Mouse (Mus musculus) megakaryocyte, embryonic 14.5 days (primary cell): ENCODE data around the gene Hmcn1.

Experiments
- FLI1 ChIP-seq: IDR thresholded peaks from 2 replicates; pipeline ENCODE4 v1.6.1; 2012; ENCODE audit warnings: low read length, inconsistent platforms, mixed read lengths
- GATA1 ChIP-seq: IDR thresholded peaks from 3 replicates; pipeline ENCODE4 v1.6.1; 2012; ENCODE audit warnings: mixed read lengths, low read length, inconsistent platforms, borderline replicate concordance

DNA sequence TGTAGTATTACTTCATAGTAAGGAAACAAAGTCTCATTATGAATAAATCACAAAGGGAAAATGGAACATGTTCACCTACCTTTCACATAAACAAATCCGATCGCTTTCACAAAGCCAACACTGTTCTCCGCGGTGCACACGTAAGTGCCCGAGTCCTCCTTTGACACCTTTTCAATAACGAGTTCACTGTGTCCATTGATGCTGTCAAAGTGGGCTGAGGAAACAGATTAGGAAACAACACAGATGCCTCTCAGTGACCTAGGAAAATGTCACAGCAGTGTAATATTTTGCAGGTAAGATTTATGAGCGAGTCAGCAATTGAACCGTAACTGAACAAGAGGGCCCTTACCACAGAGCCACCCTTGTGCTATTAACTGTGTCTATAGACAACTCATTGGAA, 382.7 kb downstream of the Hmcn1 start:
- TF ChIP-seq GATA1 (no peak), FLI1 (no peak)
